Mouse (Mus musculus) cerebellum, adult 2 months (tissue): ENCODE results near the gene Vstm2l.

Source experiments
- CTCF ChIP-seq: fragments of 200-500 bp; IDR thresholded peaks from 2 replicates; pipeline ENCODE4 v1.5.1; 2011; ENCODE audit warnings: low read depth, mild to moderate bottlenecking, control low read depth, low read length, moderate library complexity, borderline replicate concordance; ENCODE audit not compliant: insufficient read depth
- POLR2A ChIP-seq: fragments of 200-500 bp; IDR thresholded peaks from 2 replicates; pipeline ENCODE4 v1.6.1; 2011; ENCODE audit warnings: low read length, control low read depth, borderline replicate concordance; ENCODE audit not compliant: insufficient read depth

DNA sequence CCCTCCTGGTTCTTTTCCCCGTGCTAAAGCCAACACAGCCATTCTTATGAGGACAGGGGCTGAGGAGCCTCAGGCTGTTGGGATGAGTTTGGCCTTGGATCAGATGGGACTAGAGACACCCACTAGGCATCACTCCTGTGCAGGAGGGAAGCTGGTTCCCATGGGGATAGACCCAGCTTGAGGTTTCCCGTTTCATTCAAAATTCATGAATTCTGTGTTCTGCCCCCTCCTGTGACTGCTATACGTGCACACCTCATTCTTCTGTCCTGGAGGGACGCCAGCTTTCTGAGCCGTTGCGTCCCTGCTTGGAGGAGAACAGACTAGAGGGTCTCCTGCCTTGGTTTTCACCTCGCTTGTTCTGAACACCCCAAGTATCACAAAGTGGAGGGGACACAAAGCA, 12.0 kb downstream of the Vstm2l start:
- TF ChIP-seq POLR2A, result no peak
- no peak for TF ChIP-seq CTCF
